Mouse (Mus musculus) adrenal gland, postnatal 4 days (tissue): ENCODE data around the gene Acad11. TPM values are rescaled to one million over a fixed set of nuclear protein-coding genes. Genes with fewer than 3 reads are reported as not detected.
A peak's percentile ranks its signal among the peaks of the same experiment; 100 is the strongest.

Source experiments
- DNase-seq, 2 experiments: peaks; one replicate each; pipeline ENCODE4 v3.0.0; 2021 to 2022; ENCODE audit warnings: low spot score in 2 of 2, mixed read lengths in 2 of 2
- long read RNA-seq, 2 experiments: library from polyadenylated mRNA; stranded (forward); transcript quantifications; one replicate each; pipeline ENCODE4 v2.0.0; 2021
- total RNA-seq, 2 experiments: library from RNA; stranded (reverse); gene quantifications; 2 replicates each; pipeline ENCODE4 v1.2.3; 2021

Acad11 gene
- 10 to 100 TPM; 33.8 to 42.7 TPM for total RNA-seq
- long read RNA-seq, experiment 1, transcript Acad11-201 (20 exons, 3,444 nt), result major isoform, 5 of 6 reads
- long read RNA-seq, experiment 1, partial matches to known transcripts, result 0 of 6 reads
- long read RNA-seq, experiment 1, other reads (novel, unspliced or antisense), result 1 of 6 reads
- long read RNA-seq, experiment 2, transcript Acad11-201 (20 exons, 3,444 nt), result major isoform, 30 of 35 reads
- long read RNA-seq, experiment 2, partial matches to known transcripts, result 5 of 35 reads
- long read RNA-seq, experiment 2, other reads (novel, unspliced or antisense), result 0 of 35 reads

DNA sequence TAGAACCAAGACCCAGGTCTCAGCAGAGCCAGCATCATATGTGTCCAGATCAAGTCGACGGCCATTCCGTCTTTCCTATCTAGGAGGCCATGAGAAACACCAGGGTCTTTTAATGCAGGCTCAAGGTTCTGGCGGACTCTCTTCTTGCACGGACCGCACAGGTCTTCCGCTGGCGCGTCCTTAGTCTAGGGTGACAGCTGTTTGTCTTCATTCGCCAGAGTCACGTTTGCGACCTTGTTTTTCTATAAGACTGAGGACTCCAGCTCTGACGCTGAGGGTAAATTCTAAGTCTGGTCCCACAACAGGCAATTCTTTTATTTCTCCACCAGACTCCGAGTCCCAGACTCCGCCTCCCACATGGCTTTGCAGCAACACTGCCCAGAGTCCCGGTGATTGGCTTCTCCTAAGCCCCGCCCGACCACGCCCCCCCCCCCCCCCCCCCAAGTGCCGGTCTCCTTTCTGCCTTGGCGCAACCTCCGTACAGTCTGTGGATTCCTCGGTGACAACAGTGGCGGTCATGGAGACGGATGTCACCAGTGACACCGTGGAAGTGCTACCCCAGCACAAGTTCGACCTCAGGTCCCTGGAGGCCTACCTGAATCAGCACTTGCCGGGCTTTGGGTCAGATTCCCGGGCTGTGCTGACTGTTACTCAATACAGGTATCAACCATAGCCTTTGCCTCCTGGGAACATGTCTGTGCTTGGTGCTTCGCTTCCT lies at the start of gene Acad11:
Gene Acad11, plus strand, starts transcription at position 134 of the 718 bp plus-strand sequence.
- peak; percentile 28 to 68 for DNase-seq

DNA sequence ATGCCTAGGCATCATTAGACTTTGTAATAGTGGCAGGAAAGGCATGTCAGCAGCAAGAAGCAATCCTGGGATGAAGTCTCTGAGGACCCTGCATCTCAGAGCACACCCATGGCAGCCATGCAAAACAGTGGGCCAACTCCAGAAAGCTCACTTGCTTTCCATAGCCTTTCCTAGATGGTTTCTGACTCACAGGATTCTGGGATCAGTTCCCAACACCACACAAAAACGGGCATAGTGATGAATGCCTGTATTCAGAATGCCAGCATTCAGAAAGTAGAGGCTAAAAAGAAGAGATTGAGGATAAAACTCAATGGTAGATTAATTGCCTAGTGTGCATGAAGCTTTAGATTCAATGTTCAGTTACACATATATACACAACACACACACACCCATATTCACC lies 48.7 kb upstream of the Acad11 start:
- DNase-seq, result no peak

- no peak for DNase-seq
Observed at GRCm38 (mm10) chr9:104021026-104021425, 42.2 kb upstream of the Acad11 start.

- no peak for DNase-seq
Observed at GRCm38 (mm10) chr9:104027186-104027585, 36.0 kb upstream of the Acad11 start.

DNA sequence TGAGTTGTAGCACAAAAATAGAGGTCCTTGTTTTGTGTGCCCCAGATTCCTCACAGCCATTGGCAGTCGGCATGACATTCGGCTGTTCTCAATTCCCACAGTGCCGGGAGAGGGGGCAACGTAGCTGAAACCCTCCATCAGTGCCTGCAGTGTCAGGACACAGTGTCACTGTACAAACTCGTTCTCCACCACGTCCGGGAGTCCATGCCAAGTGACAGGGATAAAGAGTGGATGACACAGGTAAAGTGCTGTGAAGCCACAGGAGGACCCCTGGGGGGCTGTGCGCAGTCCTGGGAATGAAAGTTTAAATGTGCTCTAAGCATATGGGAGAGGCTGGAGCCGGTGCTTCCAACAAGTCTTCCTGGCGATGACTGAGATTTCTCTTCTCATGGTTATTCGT lies 33.3 kb upstream of the Acad11 start:
- DNase-seq, result no peak

DNA sequence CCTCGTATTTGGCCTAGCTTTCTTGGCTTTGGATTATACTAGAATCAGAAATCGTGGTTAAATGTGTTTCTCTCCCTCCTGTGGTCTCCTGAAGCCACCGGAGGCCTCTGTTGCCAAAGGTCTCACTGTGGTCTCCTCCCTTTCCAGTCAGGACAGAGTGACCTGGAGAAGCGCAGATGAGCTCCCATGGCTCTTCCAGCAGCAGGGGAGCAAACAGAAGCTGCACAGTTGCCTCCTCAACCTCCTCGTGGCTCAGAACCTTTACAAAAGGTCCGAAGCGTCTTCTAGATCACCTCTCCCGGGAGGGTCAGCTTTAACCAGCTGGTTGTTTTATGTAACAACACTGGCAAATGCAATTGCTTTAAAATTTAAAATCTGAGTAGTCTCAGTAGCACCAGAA lies 28.9 kb upstream of the Acad11 start:
- no peak for DNase-seq

DNA sequence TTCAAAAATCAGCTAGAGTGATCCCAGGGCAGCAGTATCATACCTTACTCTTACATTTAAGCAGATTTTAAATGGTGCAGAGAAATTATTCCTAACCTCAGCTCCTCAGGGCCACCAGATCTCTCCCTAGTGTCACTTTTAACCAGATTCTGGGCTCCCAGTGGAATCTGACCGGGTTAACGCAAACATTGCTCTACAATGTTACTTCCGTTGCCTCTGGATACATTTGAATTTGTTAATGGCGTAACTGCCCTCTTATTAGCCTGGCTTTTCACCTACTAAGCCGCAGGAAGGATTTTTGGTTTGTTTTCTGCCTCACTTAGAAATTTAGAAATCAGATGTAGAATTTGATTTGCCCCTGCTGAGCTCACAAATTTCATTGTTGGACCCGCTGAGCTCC lies 28.5 kb upstream of the Acad11 start:
- no peak for DNase-seq

DNA sequence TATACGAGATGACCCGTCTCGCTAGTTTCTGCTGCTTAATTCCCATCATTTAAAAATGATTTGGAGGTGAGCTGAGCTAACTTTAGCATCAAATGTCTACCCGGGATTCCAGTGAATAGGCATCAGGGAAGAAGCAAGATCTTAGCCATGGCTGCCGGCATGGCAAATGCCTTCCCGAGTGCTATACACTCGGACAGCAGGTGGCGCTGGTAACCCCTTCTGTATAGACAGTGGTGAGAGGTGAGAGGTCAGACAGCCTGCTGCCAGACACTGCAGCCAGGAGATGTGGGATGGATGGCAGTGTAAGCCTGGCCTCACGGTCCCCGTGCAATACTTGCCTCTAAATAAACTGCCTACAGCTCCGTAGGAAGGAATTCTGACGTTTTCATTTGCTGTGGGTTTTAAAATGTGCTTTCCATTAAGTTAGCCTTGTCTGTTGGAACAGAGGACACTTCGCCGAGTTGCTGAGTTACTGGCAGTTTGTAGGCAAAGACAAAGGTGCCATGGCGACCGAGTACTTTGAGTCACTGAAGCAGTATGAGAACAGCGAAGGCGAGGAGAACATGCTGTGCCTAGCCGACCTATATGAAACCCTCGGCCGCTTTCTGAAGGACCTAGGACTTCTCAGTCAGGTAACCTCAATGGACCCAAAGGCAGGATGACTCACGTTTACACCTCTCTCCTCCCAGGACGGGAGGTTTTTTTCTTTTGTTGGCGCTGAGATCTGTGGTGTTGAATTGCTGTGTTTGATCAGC lies 27.7 kb upstream of the Acad11 start:
- peak; percentile 26 to 72 for DNase-seq

DNA sequence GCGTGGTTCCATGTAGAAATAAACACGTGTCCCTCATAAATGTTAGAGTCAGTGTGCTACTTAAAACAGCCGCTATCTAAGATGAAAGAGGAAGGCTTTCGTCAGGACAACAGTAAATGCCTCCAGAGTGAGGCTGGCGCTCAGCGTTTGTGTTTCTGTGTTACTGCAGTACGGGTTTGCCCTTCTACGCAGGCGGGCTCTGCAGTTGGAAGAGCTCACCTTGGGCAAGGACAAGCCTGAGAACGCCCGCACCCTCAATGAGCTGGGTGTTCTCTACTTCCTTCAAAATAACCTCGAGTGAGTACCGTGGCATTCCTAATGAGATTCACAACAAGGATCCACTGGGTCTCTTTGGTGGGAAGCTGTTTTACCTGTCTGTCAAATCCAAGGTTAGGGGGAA lies 24.9 kb upstream of the Acad11 start:
- no peak for DNase-seq

GRCm38 (mm10) chr9:104039031-104039695 lies 24.0 kb upstream of the Acad11 start:
- no peak for DNase-seq

DNA sequence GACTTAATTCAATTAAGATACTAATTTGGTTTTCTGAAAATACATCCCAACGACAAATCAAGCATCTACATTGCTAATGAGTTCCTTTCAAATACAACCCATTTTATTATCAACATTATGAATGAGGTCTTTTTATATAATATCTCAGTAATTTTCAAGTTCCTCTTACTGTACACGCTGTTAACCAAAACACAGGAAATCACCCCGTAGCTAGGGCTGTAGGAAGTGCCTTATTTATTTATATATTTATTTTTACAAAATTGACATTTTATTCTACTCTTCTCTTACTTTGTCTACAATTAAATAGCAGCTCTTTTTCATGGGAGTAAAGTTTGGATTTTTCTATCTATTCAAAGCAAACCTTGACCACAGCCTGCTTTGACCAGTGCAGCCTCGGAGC lies 23.4 kb upstream of the Acad11 start:
- DNase-seq, result no peak

- DNase-seq, result no peak
Observed at GRCm38 (mm10) chr9:104040362-104040761, 22.8 kb upstream of the Acad11 start, which contains the start of gene Gm28305. TSS of gene Gm28305 (plus strand) at chr9:104040662.

DNA sequence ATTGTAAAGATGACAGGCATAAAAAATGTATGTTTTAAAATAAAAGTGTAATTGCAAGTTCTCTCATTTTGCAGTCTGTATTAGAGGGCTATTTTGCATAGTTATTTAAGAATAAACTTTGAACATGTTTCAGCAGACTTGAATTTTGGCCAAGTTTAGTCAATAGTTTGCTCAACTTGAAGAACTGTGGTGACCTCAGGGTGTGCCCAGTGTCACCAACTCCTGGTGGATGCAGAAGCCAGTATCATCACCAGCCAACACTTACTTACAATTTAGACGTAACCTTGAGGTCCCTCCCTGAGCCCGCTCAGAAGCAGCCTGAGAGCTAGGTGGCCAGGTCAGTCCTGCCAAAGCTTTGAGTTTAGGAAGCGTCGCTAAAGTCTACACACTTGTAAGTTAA lies 19.5 kb upstream of the Acad11 start:
- DNase-seq, result no peak

DNA sequence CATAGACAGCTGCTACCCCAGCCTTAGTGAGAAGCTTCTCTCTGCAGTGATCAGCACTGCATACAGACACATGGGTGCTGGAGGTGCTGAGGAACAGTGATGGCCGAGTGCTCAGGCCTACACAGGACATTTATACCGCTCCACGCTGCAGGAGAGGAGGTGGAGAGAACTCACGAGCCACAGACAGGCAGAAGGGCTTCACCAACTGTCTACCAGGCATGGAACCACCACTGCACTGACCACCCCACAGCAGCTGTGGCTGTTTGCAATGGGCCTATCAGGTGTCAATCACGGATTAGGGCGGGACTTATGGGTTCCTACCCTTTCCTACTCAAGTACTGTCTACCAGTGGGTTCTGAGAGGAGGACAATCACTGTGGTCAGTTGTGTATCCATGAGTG lies 12.1 kb upstream of the Acad11 start:
- no peak for DNase-seq

GRCm38 (mm10) chr9:104062430-104063243 lies 540 bp upstream of the Acad11 start, which contains the start of gene Uba5:
TSS of gene Uba5 (minus strand) at chr9:104063134.
- peak; percentile 35 to 36 for DNase-seq

DNA sequence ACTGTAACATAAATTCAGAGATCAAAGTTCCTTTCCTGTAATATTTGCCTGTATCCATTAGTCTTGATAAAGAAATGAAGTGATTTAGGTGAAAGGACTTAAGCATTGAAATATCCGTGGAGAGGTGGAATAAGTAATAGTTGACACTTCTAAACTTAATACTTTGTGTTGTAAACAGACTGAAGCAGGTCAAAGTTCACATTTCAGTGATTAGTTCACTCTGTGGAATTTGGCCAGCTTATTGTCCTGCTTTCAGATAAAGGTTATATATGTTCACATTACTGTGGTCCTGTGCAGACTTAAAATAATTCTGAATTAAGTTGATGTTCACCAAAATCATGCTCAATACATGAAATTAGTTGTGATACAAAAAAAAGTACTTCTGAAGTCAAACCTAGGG lies 1.4 kb downstream of the Acad11 start:
- DNase-seq, result no peak

- DNase-seq, result no peak
Observed at GRCm38 (mm10) chr9:104070241-104070640, 7.1 kb downstream of the Acad11 start.

DNA sequence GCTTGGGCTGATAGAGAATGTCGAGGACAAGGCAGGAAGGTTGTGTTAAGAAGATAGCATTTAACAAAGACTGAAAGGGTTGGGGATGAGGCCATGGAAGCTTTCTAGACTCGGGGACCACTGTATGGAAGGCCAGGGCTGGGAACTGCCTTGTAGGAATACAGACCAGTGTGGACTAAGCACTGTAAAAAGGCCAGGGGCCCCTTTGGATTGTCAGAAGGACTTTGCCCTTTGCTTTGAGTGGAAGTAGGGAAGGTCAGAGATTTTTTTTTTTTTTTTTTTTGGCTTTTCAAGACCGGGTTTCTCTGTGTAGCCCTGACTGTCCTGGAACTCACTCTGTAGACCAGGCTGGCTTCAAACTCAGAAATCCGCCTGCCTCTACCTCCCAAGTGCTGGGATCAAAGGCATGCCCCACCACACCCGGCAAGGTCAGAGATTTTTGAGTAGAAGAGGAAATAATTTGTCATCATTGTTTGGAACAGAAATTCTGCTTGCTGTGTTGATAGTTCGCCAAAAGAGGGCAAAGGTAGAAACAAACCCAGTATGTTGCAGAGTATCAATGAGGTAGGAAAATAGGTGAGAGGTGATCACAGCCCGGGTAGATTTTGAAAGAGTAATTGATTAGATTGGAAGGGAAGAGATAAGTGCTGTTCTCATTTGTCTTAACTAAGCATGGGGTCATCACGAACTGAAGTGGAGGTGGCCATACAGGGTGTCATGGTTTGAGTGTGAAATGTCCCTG lies 7.9 kb downstream of the Acad11 start:
- no peak for DNase-seq

GRCm38 (mm10) chr9:104075808-104076207 lies 12.6 kb downstream of the Acad11 start:
- no peak for DNase-seq

DNA sequence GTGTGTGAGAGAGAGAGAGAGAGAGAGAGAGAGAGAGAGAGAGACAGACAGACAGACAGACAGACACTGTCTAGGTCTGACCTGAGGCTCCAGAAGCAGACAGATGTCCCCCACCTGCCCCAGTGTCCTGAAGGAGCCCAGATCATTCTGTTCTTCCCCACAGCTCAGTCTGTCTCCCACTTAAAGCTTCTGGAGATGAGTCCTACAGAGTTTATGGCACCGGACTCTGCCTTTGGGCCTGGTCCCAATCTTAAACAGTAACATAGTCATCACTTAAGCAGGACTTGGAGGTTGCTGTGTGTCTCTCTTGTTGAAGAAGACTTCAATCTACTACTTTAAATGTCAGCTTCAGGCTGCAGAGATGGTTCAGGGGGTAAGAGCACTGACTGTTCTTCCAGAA lies 15.6 kb downstream of the Acad11 start:
- DNase-seq, result no peak
